Mouse (Mus musculus): ENCODE results near the gene Ccr9. TPM values are rescaled to one million over a fixed set of nuclear protein-coding genes. Genes with fewer than 3 reads are reported as not detected.
A peak's percentile ranks its signal among the peaks of the same experiment; 100 is the strongest.
"Not testable (repeated sequence)": the region's sequence is repeated elsewhere in the genome, so short reads cannot be mapped to it uniquely, and the experiment has no call there.

Ccr9 gene
- total RNA-seq, 2 experiments from 2014 or later, result 0.10 to 0.17 TPM

DNA sequence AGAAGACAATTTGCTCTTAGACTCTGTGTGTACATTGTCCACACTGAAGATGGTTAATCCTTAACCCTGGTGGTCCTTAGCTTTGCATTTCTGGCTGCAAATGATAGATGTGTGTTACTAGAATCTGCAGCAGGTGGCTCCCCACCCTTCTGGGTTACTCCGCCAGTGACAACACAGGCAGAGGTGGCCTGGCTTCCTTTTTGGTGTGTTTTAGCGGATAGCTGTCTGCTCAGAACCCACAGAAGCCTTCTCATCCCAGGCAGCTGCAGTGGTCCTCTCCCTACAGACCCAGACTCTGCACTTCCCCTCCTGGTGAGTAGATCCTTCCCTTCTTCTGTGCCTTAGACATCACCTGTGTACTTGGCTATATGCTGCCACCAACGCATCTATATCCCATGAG lies 88.8 kb downstream of the Ccr9 start:
- intact Hi-C loops (cut with DNase I), result no loop called here
- DNase-seq (ENCODE audit: extremely low spot score in 1 of 2, low spot score in 2 of 2), result no peak

DNA sequence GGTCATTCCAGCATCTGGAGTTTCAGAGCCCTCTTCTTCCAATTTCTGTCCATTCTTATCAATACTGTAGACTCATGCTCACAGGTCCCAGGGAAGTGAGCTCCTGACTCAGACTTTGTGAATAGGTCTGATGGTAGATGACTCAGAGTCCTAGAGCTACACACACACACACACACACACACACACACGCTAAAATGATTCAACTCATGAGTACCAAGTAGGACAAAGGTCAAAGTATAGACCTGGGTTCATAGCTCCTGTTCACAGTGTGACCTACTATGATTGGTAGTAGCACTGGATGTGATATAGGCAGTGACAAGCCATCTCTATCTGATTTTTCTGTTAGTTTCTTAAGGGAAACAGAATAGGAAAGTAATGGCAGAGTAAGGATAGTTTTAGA lies 90.2 kb downstream of the Ccr9 start:
- intact Hi-C loops (cut with DNase I), result no loop called here
- DNase-seq (ENCODE audit: extremely low spot score in 1 of 2, low spot score in 2 of 2), result no peak

DNA sequence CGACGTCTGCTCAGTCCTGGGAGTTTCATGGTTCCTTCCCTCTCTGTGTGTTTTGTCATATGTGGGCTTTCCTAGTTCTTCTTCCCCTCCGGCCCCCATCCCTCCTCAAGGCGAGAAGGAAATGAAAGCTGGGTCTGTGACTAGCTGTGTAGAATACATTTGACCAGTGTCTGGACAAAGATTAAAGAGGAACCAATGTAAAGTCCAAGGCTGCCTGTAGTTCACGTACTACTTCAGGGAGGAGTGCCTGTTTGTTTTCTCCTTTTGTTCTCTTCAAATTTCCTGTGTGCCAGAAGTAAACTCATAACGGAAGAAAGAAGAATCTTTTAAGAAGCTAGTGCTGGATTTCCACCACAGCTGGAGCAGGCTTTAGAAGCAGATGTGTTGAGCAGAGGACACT lies 91.3 kb downstream of the Ccr9 start:
- intact Hi-C loops (cut with DNase I), result no loop called here
- DNase-seq (ENCODE audit: extremely low spot score in 1 of 2, low spot score in 2 of 2), result no peak

DNA sequence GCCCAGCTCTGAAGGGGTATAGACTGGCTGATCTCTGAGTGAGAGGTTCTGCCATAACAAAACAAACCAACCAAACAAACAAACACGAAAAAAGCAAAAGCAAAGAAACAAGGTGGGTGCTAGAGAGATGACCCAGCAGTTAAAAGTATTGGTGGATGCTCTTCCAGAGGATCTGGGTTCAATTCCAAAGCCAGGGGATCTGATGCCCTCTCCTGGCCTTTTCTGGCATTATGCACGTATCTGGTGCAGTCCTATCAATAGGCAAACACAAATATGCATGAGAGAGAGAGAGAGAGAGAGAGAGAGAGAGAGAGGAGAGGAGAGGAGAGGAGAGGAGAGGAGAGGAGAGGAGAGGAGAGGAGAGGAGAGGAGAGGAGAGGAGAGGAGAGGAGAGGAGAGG lies 95.1 kb downstream of the Ccr9 start:
- DNase-seq (ENCODE audit: extremely low spot score in 1 of 2, low spot score in 2 of 2); intact Hi-C loops (cut with DNase I): not testable (repeated sequence)

DNA sequence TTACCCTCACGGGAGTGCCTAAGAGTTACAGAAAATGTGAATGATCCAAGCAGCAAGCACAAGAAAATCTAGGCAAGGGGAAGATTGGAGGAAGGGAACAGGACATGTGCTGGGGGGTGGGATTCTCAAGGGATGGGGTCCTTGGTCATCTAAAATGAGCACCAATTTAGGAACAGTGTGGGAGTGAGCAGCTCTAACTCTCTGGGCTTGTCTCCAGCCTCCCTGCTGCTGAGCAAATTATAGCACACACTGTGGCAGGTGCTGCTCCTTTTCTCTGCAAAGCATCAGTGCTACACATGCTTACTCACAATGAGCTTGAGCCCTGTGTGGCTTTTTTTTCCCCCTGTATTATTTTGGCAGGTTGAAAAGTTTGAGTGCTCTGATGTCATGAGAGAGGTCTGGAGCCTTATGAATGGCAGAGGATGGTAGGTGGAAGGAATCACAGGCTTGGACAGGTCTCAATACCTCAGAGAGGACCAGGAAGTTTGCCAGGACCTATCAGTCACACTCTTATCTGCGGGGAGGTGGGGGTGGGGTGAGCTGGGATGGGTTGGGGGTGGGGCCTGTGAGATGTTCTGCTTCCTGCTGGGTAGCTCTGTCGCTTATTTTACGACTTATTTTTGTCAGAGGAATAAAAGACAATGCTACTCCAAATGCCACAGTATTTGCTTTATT lies 110.8 kb downstream of the Ccr9 start:
- DNase-seq (ENCODE audit: extremely low spot score in 1 of 2, low spot score in 2 of 2), result peak; percentile 2 to 26
- intact Hi-C loops (cut with DNase I), result no loop called here

DNA sequence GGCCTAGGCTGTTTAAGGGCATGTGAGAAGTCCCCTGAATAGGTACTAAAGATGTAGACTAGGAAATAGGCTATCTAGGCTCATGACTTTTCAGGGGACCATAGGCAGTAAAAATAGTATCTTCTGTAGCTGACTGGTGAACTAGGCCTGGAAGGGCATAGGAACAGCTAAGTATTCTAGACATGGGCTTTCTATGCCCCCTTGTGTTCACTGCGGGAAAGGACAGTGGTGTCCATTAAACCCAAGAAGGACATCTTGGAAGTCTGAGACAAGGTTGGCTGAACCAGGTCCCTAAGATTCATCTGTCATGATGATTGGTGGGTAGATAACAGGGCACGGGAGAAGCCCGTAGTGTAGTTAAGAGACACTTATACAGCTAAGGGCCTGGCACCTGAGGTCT lies 117.9 kb downstream of the Ccr9 start:
- peak; percentile 16 to 39 for DNase-seq (ENCODE audit: extremely low spot score in 1 of 2, low spot score in 2 of 2)
- intact Hi-C loops (cut with DNase I), result loop anchor here (5.0 kb wide), 2 partner anchors 79 to 159 kb away; partner anchors contain the start of gene Lztfl1

DNA sequence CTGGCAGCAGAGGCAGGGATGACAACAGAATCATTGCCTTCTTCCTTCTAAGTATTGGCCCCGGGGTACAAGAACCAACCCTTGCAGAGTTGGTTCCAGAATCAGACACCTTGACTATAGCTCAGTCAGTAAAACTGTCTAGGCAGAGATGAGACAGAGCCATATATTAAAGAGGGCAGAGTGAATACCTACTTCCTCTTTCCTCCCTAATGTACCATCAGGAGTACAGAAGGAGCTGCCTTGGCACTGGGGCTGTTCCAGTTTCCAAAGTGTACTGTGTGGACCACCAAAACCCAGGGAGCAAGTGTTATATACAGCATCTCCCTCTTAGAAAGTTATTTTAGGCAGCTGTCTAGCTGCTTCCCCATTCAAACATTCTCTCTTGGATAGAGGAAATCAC lies 123.3 kb downstream of the Ccr9 start:
- no peak for DNase-seq (ENCODE audit: extremely low spot score in 1 of 2, low spot score in 2 of 2)

DNA sequence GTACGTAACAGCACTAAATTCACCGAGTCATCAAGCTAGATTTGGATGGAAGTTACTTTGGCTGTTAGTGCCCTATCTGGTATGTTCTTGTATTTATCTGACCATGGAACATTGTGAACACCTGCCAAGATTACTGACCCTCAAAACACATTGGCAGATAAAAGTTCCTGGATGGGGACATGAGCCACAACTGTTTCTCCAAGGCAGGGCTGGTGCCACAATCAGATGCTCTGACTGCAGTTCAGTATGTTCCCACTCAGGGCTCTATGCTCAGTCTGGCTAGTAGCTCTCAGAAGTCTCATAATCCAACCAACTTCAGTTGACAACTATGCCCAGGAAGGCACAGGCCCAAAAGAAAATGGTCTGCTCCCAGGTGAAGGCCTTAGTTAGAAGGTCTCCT lies 124.2 kb downstream of the Ccr9 start:
- intact Hi-C loops (cut with DNase I), result no loop called here

More for the DNA sequence above, 123.3 kb downstream of the Ccr9 start:
- intact Hi-C loops (cut with DNase I), result no loop called here

DNA sequence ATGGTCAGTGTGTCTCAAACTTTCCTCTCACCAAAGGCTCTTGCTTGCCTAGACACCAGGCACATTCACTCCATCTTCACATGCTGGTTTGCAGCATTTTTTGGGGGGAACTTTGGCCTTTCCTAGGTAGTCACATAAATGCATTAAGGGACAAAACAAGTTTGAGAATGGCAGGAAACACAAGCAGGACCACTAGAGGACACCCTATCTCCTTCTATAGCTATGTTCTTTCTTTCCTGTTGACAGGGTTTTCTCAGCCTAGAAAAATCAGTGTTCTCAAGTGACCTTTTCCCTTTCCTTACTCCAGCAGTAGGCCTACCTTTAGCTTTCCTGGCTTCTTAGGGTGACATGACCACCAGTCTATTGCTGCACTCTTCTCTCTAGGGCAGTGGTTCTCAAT lies 124.7 kb downstream of the Ccr9 start:
- intact Hi-C loops (cut with DNase I), result no loop called here
- no peak for DNase-seq (ENCODE audit: extremely low spot score in 1 of 2, low spot score in 2 of 2)

More for the DNA sequence above, 124.2 kb downstream of the Ccr9 start:
- DNase-seq (ENCODE audit: extremely low spot score in 1 of 2, low spot score in 2 of 2), result no peak

DNA sequence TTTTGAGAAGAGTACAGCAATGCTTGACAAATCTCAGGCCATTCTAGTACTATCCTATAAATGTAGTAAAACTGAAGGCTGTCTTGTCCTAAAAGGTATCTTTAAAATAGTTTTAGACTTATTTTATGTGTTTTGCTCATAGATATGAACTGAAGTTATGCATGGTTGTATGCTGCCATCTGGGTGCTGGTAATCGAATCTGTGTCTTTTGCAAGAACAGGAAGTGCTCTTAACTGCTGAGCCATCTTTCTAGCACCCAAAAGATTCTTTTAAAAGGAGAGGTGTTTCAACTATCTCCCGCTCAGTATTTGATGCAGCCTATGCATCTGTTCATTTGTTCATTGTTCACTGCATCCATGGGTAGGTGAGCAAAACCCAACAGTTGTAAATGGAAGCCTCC lies 127.0 kb downstream of the Ccr9 start:
- intact Hi-C loops (cut with DNase I), result no loop called here

DNA sequence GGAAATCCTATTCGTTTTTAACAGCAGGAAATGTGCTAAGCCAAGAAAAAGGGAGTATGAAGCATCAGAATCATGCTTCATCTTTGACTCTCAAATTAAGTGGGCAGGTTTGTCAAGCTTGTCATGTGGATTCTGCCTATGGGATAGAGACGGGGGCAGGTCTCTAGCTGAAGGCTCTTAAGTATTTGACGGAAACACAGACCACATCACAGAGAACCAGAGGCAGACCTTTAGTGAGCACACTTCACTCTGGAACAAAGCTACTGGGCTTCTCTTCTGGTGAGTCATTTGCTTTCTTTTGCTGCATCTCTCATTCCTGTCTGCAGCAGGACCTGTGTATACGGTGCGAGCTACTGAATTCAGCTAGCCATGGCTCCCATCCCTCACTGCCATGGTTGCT lies 128.0 kb downstream of the Ccr9 start, which contains the start of gene Cxcr6:
Gene Cxcr6 (plus strand): TSS at position 209 of the 400 bp plus-strand sequence.
- no peak for DNase-seq (ENCODE audit: extremely low spot score in 1 of 2, low spot score in 2 of 2)
- intact Hi-C loops (cut with DNase I), result no loop called here

More for the DNA sequence above, 127.0 kb downstream of the Ccr9 start:
- DNase-seq (ENCODE audit: extremely low spot score in 1 of 2, low spot score in 2 of 2), result no peak

DNA sequence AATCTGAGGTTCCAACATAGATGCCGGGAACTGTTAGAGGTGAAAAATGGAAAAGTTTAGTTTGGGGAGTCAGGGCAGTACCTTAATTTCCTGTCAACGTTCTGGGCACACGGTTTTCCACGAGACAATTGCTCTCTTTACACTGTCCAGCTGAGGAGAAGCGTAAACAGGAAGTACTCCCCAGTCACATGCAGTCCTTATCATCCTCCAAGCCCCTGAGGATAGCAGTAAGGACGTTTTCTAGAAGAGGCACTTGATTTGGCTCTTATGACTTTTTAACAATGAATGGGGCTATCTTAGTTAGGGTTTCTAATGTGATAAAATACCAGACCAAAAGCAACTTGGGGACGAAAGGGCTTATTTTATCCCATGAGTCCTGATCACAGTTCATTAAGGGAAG lies 130.3 kb downstream of the Ccr9 start:
- intact Hi-C loops (cut with DNase I), result no loop called here
- no peak for DNase-seq (ENCODE audit: extremely low spot score in 1 of 2, low spot score in 2 of 2)

DNA sequence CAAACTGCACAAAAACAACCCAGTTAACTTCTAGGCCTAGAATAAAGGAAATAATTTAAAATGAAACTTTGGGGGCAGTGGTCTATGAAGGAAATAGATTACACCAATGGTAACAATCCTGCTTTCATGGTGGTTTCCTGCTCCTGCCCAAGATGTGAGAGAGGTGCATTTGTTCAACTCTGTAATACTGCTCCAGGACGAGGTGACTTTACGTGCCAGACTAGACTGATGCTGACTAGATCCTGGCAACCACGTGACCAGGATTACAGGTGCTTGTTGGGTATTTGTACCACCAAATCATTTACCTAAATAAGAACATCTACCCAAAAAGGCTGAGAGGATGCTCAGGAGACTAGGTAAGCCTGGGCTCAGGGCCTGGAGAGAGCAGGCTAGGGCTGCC lies 133.6 kb downstream of the Ccr9 start:
- intact Hi-C loops (cut with DNase I), result no loop called here
- no peak for DNase-seq (ENCODE audit: extremely low spot score in 1 of 2, low spot score in 2 of 2)

DNA sequence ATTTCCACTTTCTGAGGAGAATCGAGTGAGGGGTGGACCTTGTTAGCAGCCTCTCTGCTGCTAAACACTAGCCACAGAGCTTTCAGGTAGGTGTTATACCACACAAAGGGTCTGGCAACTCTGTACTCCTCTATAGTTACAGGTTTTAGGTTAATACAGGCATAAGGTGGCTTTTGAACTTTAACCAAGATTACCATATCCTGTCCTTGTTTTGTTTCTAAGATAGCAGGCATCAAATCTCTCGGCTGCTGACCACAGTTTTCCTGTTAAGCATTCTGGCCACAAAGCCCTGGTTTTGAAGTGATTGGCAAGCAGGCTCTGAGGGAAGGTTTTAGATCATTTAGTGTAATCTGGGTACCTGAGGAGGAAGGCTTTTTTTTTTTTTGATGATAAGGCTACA lies 136.1 kb downstream of the Ccr9 start:
- intact Hi-C loops (cut with DNase I), result no loop called here
- no peak for DNase-seq (ENCODE audit: extremely low spot score in 1 of 2, low spot score in 2 of 2)

DNA sequence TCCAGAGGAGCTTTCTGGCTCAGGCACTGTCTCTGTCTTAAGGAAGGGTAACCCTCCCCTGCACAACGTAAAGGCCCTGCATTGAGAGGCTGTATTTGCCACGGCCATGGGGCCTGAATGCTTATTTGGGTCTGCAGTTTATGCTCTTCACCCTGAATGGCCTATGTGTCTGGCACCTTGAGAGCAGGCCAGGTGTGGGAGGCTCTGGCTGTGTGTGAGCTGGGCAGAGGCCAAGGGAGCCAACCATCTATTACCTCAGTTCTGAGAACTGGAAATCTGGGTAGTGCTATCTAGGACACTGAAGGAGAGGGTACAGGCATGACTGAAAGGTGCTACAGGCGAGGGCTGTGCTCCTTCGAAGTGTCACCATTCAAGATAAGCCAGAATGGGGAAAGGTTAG lies 136.6 kb downstream of the Ccr9 start:
- no peak for DNase-seq (ENCODE audit: extremely low spot score in 1 of 2, low spot score in 2 of 2)
- intact Hi-C loops (cut with DNase I), result no loop called here

DNA sequence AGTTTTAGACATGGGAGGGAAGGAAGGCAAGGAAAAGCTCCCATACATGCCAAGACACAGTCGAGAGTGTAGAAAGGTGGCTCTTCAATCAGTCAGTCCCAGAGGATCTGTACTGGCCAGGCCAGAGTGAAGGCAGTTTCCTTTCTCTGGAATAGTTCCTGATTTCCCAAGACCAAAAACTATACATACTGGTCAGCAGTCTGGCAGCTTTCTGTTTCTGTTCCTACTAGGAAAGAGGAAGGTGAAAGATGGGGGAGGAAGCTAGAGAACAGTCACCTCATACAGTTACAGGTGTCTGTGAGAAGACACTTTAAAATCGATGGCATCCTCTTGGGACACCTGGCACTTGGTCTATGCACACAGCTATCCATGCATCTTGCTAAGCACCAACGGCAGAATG lies 137.2 kb downstream of the Ccr9 start:
- intact Hi-C loops (cut with DNase I), result no loop called here
- DNase-seq (ENCODE audit: extremely low spot score in 1 of 2, low spot score in 2 of 2), result no peak

DNA sequence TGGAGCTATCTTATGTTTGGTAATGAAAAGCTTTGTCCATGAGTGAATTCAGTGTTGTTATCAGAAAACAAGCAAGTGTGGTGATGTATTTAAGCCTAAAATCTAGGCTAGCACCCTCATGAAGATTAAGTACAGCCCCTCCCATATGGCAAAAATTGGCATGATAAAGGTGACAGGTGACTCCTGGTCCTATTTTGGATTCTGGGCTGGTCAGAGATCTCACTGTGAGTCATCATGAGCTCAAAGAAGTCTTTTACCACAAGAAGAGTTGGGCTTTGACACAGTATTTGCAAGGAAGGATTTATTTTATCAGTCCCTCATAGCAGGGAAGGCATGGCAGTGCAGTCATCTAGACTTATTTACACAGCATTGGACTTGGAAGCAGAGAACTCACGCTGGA lies 137.8 kb downstream of the Ccr9 start:
- intact Hi-C loops (cut with DNase I), result no loop called here

DNA sequence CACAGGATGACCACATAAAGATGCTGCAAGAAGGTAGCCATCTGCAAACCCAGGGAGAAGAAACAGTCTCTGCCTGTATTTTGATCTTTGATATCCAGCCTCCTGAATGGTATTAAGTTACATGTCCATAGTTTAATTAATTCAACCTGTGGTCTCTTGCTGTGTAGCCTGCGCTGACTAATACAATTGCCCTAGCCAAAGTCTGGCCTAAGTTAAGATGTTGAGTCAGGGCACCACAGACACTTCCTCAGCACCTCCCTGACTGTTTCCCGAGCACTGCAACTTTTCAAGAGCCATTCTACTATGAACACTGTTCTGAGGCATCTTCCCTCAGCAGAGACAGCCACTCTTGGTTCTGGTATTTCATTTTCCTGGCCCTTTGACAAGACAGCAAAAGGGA lies 140.4 kb downstream of the Ccr9 start:
- DNase-seq (ENCODE audit: extremely low spot score in 1 of 2, low spot score in 2 of 2), result no peak
- intact Hi-C loops (cut with DNase I), result no loop called here

More for the DNA sequence above, 137.8 kb downstream of the Ccr9 start:
- no peak for DNase-seq (ENCODE audit: extremely low spot score in 1 of 2, low spot score in 2 of 2)

DNA sequence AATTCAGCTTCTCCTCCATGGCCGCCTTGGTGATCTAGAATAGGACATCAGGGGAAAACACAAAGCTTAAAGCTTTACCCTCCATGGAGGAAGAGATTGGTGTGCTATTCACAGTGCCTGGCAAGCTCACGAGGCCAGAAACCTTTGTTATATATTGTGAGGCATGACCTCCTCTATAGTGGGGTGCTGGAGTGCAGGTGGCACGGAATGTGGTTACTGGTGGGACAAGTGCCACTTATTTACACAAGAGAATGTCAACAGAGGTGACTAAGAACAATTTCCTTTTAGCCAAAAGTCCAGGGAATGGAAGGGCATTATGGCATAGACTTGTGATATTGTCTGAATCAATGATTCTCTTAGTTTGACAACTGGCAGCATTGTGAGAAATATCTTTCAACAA lies 148.4 kb downstream of the Ccr9 start:
- intact Hi-C loops (cut with DNase I), result no loop called here
- no peak for DNase-seq (ENCODE audit: extremely low spot score in 1 of 2, low spot score in 2 of 2)

DNA sequence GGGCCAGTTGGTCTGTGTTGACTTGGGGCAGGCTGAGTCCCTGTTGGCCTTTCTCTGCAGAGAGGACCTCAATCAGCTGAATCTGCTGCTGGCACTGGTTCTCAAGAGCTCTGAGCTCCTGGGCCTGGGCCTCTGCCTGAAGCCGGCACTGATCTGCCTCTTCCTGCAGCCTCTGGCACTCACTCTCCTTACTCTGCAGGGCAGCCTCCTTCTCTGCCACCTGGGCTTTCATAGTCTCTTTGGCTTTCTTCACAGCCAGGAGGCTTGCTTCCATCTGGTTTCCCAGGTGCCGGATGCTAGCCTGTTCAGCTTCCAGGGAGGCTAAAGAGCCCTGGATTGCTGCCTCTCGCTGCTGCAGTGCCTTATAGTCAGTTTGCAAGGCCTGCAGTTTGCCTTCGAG lies 150.7 kb downstream of the Ccr9 start:
- intact Hi-C loops (cut with DNase I), result no loop called here
- no peak for DNase-seq (ENCODE audit: extremely low spot score in 1 of 2, low spot score in 2 of 2)

Data from left cerebral cortex, postnatal 10 days (tissue).